Mouse (Mus musculus): ENCODE measurements around the gene Gp2.
A peak's percentile ranks its signal among the peaks of the same experiment; 100 is the strongest.

Gp2 gene

DNA sequence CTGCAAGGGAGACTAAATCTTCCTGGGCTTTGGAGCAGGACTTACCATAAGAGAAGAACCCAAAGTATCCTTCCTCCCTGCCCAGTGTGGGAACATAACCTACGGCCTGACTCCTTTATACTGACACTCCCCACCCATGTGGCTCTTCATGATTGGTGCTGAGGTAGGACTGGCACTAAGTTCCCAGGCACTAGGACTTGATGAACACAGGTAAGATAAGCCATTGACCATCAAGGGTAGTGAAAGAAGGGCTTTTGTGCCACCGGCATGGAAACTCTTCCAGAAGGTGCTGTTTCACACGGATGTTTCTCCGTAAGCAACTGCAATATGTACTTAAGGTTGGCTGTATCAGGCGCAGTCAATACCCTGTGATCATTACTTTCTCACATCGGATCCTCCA lies at the start of gene Gp2:
Gene Gp2, minus strand, starts transcription at position 101 of the 400 bp plus-strand sequence.
- no peak for DNase-seq (ENCODE audit: low spot score)

DNA sequence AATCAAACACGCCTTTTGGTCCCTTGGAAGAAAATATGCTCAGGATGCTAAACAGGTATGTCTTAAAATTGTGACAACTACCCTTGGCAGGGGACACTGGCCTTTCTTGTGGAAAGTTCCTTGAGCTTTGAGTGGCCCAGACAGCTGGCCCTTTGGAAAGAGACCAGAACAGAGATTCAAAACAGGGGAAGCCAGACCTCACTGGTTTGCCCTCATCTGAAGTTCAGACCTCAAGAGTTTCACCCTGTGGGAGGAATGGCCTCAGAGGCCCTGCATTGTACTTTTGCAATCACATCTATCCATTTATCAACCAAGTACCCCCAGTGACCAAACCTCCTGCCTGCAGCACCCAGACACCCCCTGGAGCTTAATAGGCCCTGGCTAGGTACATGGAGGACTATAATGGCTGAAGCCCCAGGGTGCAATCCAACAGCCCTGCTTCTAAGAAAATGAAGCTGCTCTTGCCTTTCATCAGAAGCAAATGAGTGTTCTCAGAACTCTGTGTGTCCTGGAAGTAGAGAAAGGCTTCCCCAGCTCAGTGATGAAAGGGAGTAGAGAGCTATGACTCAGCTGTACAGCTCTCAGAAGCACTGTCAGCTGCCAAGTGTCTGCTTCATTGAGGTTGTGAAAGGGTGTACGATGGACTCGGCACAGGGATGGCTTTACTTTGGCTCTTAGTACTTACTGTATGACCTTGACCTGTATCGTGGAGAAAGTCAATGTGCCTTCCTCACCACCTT lies 31.1 kb upstream of the Gp2 start:
- no peak for DNase-seq (ENCODE audit: low spot score)

DNA sequence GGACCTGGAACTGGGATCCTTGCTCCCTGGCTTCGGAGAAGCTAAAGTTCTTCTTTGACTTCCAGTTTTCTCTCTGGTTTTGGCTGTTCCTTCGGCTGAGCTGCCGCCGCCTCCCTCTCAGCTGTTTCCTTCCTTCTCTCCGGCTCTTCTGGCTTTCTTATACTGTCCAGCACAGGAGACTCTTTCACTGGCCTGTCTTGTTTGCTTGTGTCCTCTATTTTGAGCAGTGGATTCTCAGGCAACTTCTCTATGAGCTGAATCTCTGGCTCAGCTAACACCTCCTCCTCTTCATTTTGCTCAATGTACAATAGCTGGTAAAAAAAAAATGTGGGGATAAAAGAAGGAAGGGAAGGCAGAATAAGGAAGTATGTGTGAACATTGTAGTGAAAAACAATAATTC lies 27.6 kb upstream of the Gp2 start:
- no peak for DNase-seq (ENCODE audit: low spot score)

DNA sequence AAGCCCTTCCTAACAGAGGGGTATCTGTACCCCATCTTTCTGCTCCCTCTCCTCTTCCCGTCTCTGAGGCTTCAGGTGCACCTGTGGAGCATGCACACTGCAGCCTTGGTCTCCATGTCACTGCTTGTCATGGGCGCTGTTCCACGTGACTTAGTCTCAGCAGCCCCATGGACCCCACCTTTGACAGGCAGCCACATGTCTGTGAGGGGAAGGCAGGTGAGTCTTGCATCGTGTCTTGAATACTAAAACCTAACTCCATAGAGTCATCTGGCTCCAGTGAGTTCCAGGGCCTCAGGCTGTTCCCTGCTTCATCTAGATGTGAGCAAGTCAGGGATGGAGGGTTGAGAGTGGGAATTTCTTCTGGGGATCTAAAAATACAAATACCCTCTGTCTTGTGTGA lies 25.1 kb upstream of the Gp2 start:
- no peak for DNase-seq (ENCODE audit: low spot score)

DNA sequence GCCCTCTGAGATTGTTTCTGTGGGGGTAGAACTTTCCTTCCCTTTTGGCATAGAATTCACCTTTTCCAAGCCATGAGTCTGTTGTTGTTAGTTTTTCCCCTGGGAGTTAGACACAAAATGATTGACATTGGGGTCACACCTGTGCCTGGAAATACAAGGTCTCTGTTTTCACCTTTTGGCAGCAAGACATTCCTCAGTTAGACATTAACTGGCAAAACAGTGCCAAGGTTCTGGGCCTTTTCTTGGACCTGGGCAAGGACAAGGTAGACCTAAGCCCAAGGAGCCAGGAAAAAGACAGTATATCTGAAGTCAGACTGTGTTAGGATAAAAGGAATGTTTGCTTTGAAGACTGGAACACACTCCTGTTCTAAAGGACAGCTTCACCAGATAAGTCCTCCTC lies 20.2 kb upstream of the Gp2 start, which contains the start of gene Umod:
Gene Umod, minus strand, starts transcription at position 27 of the 400 bp plus-strand sequence.
- DNase-seq (ENCODE audit: low spot score): no peak

DNA sequence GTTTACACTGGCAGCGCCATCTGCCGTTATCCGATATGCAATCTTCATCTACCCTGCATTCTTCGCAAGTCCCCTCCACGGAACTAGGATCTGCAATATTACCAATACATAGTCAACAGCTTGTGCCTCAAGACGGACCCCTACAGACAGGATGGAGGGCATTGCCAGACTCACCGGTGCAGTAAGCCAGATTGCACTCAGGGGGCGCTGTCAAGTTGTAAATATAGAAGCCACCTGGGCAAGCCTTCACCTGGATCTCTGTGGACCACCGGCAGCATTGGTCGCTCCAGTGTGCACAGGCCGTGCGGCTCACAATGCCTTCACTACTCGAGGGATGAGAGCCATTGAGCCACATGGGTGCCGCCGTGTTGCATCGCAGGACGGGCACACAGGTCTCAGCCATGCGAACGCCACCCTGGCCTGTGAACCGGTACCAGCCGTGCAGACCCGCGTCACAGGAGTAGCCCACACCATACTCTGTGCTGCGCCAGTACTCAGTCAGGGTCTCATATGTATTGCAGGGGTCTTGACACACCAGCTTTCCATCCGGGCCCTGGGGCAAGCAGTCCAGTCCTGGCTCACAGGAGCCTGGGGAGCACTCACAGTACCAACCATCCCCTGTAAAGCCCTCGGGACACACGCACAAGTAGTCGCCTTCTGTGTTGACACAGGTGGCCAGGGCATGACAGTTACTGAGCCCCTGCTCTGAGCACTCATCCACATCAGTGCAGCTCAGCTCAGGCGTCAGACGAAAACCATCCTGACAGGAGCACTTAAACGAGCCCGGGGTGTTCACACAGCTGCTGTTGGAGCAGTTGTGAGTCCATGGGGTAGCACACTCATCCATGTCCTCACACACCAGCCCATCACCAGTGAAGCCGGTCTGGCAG lies 17.7 kb upstream of the Gp2 start:
- no peak for DNase-seq (ENCODE audit: low spot score)

DNA sequence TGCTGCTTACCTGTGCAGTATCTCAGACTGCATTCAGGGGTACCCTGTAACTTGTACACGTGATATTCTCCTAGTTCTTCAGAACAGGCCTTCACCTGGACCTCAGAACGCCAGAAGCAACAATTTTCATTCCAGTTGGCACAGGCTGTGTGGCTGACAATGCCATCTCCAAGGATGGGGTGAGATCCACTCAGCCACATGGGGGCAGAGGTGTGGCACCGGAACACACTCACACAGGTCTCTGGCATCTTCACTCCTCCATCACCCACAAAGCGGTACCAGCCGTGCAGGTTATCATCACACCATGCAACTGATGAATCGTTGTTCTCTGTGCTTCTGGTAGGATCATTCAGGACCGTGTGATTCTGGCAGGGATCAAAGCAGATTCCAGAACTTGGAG lies 4.9 kb downstream of the Gp2 start:
- DNase-seq (ENCODE audit: low spot score): no peak

DNA sequence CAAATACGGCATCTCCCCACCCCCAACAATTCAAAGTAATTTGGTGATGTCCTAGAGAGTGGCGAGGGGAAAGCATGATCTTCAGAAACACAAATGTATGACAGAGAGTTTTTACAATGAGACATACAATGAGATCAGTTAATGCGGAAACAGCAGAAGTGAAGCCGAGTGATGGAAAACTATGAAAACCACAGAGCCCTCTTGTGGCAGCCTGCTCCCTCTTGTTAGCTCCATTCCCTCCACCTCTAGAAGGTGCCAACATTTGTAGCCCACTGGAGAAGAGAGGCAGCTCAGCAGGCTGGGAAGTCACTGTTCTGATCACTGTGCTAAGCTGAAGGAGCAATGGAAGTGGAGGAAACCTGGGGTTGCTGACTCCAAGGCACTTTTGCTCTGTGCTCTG lies 15.2 kb downstream of the Gp2 start:
- DNase-seq (ENCODE audit: low spot score): no peak

DNA sequence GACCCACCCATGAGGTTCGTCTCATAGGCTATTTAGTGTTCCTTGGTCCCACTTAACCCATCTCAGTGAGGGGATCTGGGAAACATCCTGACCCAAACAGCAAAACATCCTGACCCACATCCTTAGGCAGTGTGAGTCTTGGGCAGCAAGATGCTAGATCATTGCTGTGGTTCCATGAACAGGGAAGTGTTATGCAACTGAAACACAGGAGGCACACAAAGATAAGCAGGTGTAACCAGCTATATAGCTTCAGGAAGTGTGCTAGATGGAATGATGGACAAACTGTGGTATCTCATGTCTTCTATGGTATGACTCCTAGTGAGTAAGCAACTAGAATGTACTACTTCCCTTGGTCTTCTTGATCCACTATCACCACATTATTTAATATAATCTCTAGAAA lies 17.1 kb downstream of the Gp2 start:
- no peak for DNase-seq (ENCODE audit: low spot score)

DNA sequence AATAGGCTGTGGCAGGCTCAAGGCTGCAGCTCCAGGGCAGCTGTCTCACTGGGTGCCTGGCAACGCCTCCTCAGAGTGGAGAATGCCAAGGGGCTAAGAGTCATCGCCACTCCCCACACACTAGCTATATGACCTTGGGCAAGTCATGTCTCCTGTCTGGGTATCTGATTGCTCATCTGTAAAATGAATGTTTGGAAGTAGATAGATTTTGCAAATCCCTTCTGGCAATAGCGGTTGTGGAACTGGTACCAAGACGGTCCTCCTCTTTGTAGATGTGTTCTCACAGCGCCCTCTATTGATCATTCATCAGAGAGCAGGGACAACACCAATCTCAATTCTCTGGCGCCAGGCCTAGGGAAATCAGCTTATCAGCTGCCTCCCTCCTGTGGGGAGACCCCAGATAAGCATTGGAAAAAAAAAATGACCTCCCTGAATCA lies 31.9 kb downstream of the Gp2 start:
- peak; percentile 6 for DNase-seq (ENCODE audit: low spot score)

DNA sequence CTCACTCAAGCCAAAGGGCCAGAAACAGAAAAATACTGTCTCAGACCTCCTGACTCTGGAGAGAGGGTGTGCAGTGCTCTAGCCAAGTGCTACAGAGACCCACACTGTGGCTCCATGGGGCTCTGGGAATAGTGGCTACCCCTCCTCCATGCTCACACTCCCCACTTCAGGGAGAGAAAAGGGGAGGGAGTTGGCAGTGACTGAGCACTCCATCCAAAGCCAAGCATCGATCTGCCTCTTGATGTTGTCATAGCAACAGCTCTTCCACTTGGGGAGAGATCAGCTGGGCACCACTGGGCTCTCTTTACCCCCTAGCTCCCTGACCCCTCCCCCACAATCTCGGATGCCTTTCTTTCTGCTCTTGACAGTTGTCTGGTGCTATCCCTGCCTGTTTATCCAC lies 38.4 kb downstream of the Gp2 start:
- no peak for DNase-seq (ENCODE audit: low spot score)

DNA sequence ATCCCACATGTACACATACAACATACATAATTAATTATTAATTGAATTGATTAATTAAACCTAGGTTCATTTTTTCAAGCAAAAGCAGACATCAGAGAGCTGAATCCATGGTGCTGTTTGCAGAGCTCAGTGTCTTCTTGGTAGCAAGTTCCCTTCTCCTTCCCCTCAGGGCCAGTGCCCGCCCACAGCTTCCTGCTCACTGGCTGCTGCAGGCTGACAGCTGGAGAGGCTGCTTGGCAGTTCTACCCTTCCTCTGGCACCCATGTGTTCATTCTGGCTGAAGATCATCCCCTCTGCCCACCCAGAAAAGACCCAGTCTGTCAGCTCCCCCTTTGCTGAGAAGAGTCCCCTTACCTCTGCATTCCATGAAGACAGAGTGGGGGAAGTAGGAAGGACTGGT lies 40.6 kb downstream of the Gp2 start:
- no peak for DNase-seq (ENCODE audit: low spot score)

DNA sequence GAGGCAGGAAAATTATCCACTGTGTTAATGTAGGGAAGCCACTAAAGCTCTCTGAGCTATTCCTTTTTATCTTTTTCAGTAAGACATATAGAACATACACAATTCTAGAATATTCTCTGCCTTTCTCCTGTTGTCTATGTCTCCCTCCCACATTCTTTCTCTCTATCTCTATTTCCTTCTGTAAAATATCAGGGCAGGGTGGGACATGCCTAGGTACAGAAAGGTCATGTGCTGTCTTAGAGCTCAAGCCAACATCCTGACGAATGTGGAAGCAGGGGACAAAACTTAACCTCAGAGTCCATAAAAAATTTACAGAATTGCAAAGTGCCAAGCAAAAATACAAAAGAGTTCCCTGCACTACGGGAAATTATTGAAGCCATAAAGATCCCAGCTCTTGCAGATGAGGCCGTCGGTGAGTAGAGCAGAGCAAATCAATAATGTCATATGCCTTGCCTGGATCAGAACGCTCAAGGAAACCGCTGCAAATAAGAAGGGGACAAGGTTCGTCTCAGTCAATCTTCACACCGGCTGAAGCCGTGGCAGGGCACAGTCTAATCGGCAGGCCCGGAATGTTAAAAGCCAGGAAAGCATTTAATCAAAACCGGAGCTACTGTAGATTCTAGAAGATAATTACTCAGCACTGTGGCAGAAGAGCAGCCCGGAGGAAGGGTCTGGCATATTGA lies 64.9 kb downstream of the Gp2 start:
- DNase-seq (ENCODE audit: low spot score): no peak

Data from MN1 (cell line).